Mouse (Mus musculus) central nervous system, embryonic 11.5 days (tissue): ENCODE data around the gene Tada3. TPM values are rescaled to one million over a fixed set of nuclear protein-coding genes. Genes with fewer than 3 reads are reported as not detected.

Source experiments
- polyA plus RNA-seq: library from polyadenylated mRNA; depleted of rRNA; stranded (reverse); fragments of >200 nt; gene quantifications from 2 replicates; pipeline ENCODE4 v1.2.3, GENCODE M21; 2012; rRNA removed

Tada3 gene
- polyA plus RNA-seq: 42.3 and 67.4 TPM in 2 replicates

GRCm38 (mm10) chr6:113377496-113378385 lies at the start of gene Tada3, which contains the start of gene Arpc4:
Gene Tada3, minus strand, starts transcription at chr6:113377883.
Gene Arpc4, plus strand, starts transcription at chr6:113378115.

GRCm38 (mm10) chr6:113419199-113419587 lies 41.5 kb upstream of the Tada3 start, which contains the start of gene Rpusd3:
Gene Rpusd3, minus strand, starts transcription at chr6:113419340.

GRCm38 (mm10) chr6:113388960-113389359 lies 11.3 kb upstream of the Tada3 start, which contains the start of gene Ttll3:
Gene Ttll3, plus strand, starts transcription at chr6:113389260.

GRCm38 (mm10) chr6:113343177-113344092 lies 34.2 kb downstream of the Tada3 start, which contains the start of gene Camk1:
Gene Camk1, minus strand, starts transcription at chr6:113343984.

GRCm38 (mm10) chr6:113326533-113327315 lies 51.0 kb downstream of the Tada3 start, which contains the start of gene Ogg1:
Gene Ogg1, plus strand, starts transcription at chr6:113326972.

Other genes with a start within 250 kb of the Tada3 start
- gene Lhfpl4, start 182.5 kb downstream of the Tada3 start, polyA plus RNA-seq: 19.1 and 31.3 TPM in 2 replicates
- 26.0 and 31.0 TPM in 2 replicates for gene Mtmr14, start 140.0 kb downstream of the Tada3 start, polyA plus RNA-seq
- 0.11 and 0.37 TPM in 2 replicates for gene Cpne9, start 95.6 kb downstream of the Tada3 start, polyA plus RNA-seq
- 44.3 and 47.2 TPM in 2 replicates for gene Brpf1, start 70.7 kb downstream of the Tada3 start, polyA plus RNA-seq
- gene Ogg1, start 50.9 kb downstream of the Tada3 start, polyA plus RNA-seq: 14.8 and 21.2 TPM in 2 replicates
- 33.0 and 41.1 TPM in 2 replicates for gene Camk1, start 33.9 kb downstream of the Tada3 start, polyA plus RNA-seq
- 106 and 112 TPM in 2 replicates for gene Arpc4, start 232 bp upstream of the Tada3 start, polyA plus RNA-seq
- 13.6 and 16.4 TPM in 2 replicates for gene Ttll3, start 11.4 kb upstream of the Tada3 start, polyA plus RNA-seq
- gene Rpusd3, start 41.5 kb upstream of the Tada3 start, polyA plus RNA-seq: 28.4 and 33.2 TPM in 2 replicates
- 0.04 TPM in 2 replicates for gene Cidec, start 57.9 kb upstream of the Tada3 start, polyA plus RNA-seq
- gene Jagn1, start 64.7 kb upstream of the Tada3 start, polyA plus RNA-seq: 34.3 and 56.9 TPM in 2 replicates
- 0.66 and 1.4 TPM in 2 replicates for gene Il17re, start 80.6 kb upstream of the Tada3 start, polyA plus RNA-seq
- gene Il17rc, start 93.5 kb upstream of the Tada3 start, polyA plus RNA-seq: 2.8 and 3.6 TPM in 2 replicates
- gene Creld1, start 105.4 kb upstream of the Tada3 start, polyA plus RNA-seq: 21.3 and 43.5 TPM in 2 replicates
- gene Prrt3, start 124.0 kb upstream of the Tada3 start, polyA plus RNA-seq: 1.3 and 1.7 TPM in 2 replicates
- 27.6 and 47.2 TPM in 2 replicates for gene Emc3, start 153.8 kb upstream of the Tada3 start, polyA plus RNA-seq
- gene Fancd2, start 153.8 kb upstream of the Tada3 start, polyA plus RNA-seq: 16.9 and 20.6 TPM in 2 replicates
- 0.07 TPM in 1 of 2 replicates, not detected in the other for gene Fancd2os, start 222.8 kb upstream of the Tada3 start, polyA plus RNA-seq
- 189 and 208 TPM in 2 replicates for gene Brk1, start 226.9 kb upstream of the Tada3 start, polyA plus RNA-seq
- gene Vhl, start 246.1 kb upstream of the Tada3 start, polyA plus RNA-seq: 33.9 and 52.3 TPM in 2 replicates